Mouse (Mus musculus): Measurements from ENCODE around the gene Atp5h. TPM values are rescaled to one million over a fixed set of nuclear protein-coding genes. Genes with fewer than 3 reads are reported as not detected.

The Atp5h gene
- polyA plus RNA-seq, 1 experiment from 2014 or later, result 2,271 TPM

Small RNAs within 50 kb of the gene (microRNA-seq; reads per million reads assigned to microRNA genes)
- not detected for gene Mir3968

Other genes with a start within 250 kb of the Atp5h start
- gene Tmem104, start 232.5 kb downstream of the Atp5h start, polyA plus RNA-seq (2014; fragmentation: Nextera tagmentation; extraction: Ambion mirVana), result 6.5 and 8.4 TPM in 2 replicates
- 16.5 and 16.6 TPM in 2 replicates for gene Nat9, start 232.1 kb downstream of the Atp5h start, polyA plus RNA-seq (2014; fragmentation: Nextera tagmentation; extraction: Ambion mirVana)
- 0.15 TPM in 1 of 2 replicates, not detected in the other for gene Grin2c, start 152.7 kb downstream of the Atp5h start, polyA plus RNA-seq (2014; fragmentation: Nextera tagmentation; extraction: Ambion mirVana)
- gene Fdxr, start 142.9 kb downstream of the Atp5h start, polyA plus RNA-seq (2014; fragmentation: Nextera tagmentation; extraction: Ambion mirVana), result 9.3 and 9.4 TPM in 2 replicates
- 0.94 and 1.2 TPM in 2 replicates for gene Fads6, start 122.3 kb downstream of the Atp5h start, polyA plus RNA-seq (2014; fragmentation: Nextera tagmentation; extraction: Ambion mirVana)
- not detected in 2 replicates for gene Otop2, start 112.8 kb downstream of the Atp5h start, polyA plus RNA-seq (2014; fragmentation: Nextera tagmentation; extraction: Ambion mirVana)
- gene Ush1g, start 97.9 kb downstream of the Atp5h start, polyA plus RNA-seq (2014; fragmentation: Nextera tagmentation; extraction: Ambion mirVana), result 0.05 TPM in 1 of 2 replicates, not detected in the other
- gene Otop3, start 85.2 kb downstream of the Atp5h start, polyA plus RNA-seq (2014; fragmentation: Nextera tagmentation; extraction: Ambion mirVana), result not detected in 2 replicates
- 7.4 and 7.8 TPM in 2 replicates for gene Hid1, start 52.2 kb downstream of the Atp5h start, polyA plus RNA-seq (2014; fragmentation: Nextera tagmentation; extraction: Ambion mirVana)
- 10.3 and 10.5 TPM in 2 replicates for gene Cdr2l, start 38.0 kb downstream of the Atp5h start, polyA plus RNA-seq (2014; fragmentation: Nextera tagmentation; extraction: Ambion mirVana)
- 191 and 195 TPM in 2 replicates for gene Mrpl58, start 16.2 kb downstream of the Atp5h start, polyA plus RNA-seq (2014; fragmentation: Nextera tagmentation; extraction: Ambion mirVana)
- gene Kctd2, start 166 bp upstream of the Atp5h start, polyA plus RNA-seq (2014; fragmentation: Nextera tagmentation; extraction: Ambion mirVana), result 19.3 and 23.5 TPM in 2 replicates
- gene Trim80, start 20.6 kb upstream of the Atp5h start, polyA plus RNA-seq (2014; fragmentation: Nextera tagmentation; extraction: Ambion mirVana), result 0.14 TPM in 1 of 2 replicates, not detected in the other
- gene Slc16a5, start 42.5 kb upstream of the Atp5h start, polyA plus RNA-seq (2014; fragmentation: Nextera tagmentation; extraction: Ambion mirVana), result 0.08 and 0.26 TPM in 2 replicates
- 5.5 and 7.5 TPM in 2 replicates for gene Armc7, start 55.7 kb upstream of the Atp5h start, polyA plus RNA-seq (2014; fragmentation: Nextera tagmentation; extraction: Ambion mirVana)
- 54.5 and 56.2 TPM in 2 replicates for gene Nt5c, start 71.9 kb upstream of the Atp5h start, polyA plus RNA-seq (2014; fragmentation: Nextera tagmentation; extraction: Ambion mirVana)
- gene Jpt1, start 94.4 kb upstream of the Atp5h start, polyA plus RNA-seq (2014; fragmentation: Nextera tagmentation; extraction: Ambion mirVana), result 511 and 538 TPM in 2 replicates
- gene Sumo2, start 116.3 kb upstream of the Atp5h start, polyA plus RNA-seq (2014; fragmentation: Nextera tagmentation; extraction: Ambion mirVana), result 600 and 636 TPM in 2 replicates
- gene Nup85, start 144.5 kb upstream of the Atp5h start, polyA plus RNA-seq (2014; fragmentation: Nextera tagmentation; extraction: Ambion mirVana), result 85.2 and 89.3 TPM in 2 replicates
- 79.9 and 87.4 TPM in 2 replicates for gene Mrps7, start 184.0 kb upstream of the Atp5h start, polyA plus RNA-seq (2014; fragmentation: Nextera tagmentation; extraction: Ambion mirVana)
- gene Gga3, start 184.1 kb upstream of the Atp5h start, polyA plus RNA-seq (2014; fragmentation: Nextera tagmentation; extraction: Ambion mirVana), result 16.1 and 17.2 TPM in 2 replicates
- gene Mif4gd, start 193.0 kb upstream of the Atp5h start, polyA plus RNA-seq (2014; fragmentation: Nextera tagmentation; extraction: Ambion mirVana), result 31.7 and 32.3 TPM in 2 replicates
- gene Slc25a19, start 208.3 kb upstream of the Atp5h start, polyA plus RNA-seq (2014; fragmentation: Nextera tagmentation; extraction: Ambion mirVana), result 42.8 and 46.0 TPM in 2 replicates